Mouse (Mus musculus): ENCODE results near the gene Gas7.

- TF ChIP-seq CTCF (IDR thresholded peaks at IDR 0.05; ENCODE audit: control insufficient read depth, insufficient read depth, insufficient replicate concordance, low read depth, low read length): no peak
- no peak for TF ChIP-seq POLR2A (IDR thresholded peaks at IDR 0.05; ENCODE audit: control insufficient read depth, low read depth, low read length)
Measured at GRCm38 (mm10) chr11:67563141-67563540, 107.9 kb downstream of the Gas7 start.
